Mouse (Mus musculus): ENCODE data around the gene Olfr1022.

The Olfr1022 gene

GRCm38 (mm10) chr2:85868294-85868693, at the start of gene Olfr1022:
Gene Olfr1022, plus strand, starts transcription at chr2:85868594.
- TF ChIP-seq GATA4 (IDR thresholded peaks at IDR 0.05; ENCODE audit: insufficient replicate concordance, low read length) = no peak

- TF ChIP-seq GATA4 (IDR thresholded peaks at IDR 0.05; ENCODE audit: insufficient replicate concordance, low read length) = no peak
These were observed 23.0 kb upstream of the Olfr1022 start, which contains the start of gene Olfr1019 for GRCm38 (mm10) chr2:85845383-85845782. Gene Olfr1019, minus strand, starts transcription at chr2:85845483.

- TF ChIP-seq GATA4 (IDR thresholded peaks at IDR 0.05; ENCODE audit: insufficient replicate concordance, low read length) = no peak
These were observed 21.7 kb upstream of the Olfr1022 start, which contains the start of gene Olfr1020 for GRCm38 (mm10) chr2:85846730-85847129. Gene Olfr1020, plus strand, starts transcription at chr2:85847030.

DNA sequence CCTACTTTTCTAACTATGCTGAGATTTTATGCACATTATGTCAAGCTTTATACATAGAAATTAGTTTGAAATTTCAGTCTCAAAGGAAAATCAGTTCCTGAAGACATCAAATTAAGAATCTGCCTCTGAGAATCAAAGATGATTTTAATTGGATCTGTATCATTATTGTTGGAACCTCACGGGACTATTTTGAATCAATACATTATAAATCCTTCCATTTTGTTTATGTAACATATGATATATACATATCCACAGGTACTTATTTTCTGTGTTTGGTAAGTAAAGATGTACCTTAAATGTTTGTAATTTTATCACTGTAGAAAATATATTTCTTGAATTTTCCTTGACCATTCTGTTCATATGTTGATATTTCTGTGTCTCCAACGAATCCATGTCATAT, 16.9 kb downstream of the Olfr1022 start, which contains the start of gene Olfr1023:
TSS of gene Olfr1023 (plus strand) at position 301 of the 400 bp plus-strand sequence.
- no peak for TF ChIP-seq GATA4 (IDR thresholded peaks at IDR 0.05; ENCODE audit: insufficient replicate concordance, low read length)

DNA sequence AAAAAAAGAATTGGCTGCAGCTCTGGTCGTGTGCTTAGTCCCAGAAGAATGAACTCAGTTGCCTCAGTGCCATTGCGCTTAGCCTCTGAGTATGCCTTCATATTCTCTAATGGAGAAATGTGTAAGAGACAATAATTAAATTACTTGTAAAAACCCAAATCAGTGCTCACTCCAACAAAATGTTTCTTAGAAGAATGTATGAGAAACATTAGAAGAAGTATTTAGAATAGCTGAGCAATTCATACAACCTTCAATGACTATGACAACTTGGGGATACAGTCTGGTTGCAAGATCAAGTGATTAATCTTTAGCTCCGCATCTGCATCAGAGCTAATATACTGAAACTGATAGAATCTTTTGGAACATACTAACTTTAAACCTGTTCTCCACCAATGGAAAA, 36.6 kb downstream of the Olfr1022 start, which contains the start of gene Olfr1024:
TSS of gene Olfr1024 (minus strand) at position 101 of the 400 bp plus-strand sequence.
- no peak for TF ChIP-seq GATA4 (IDR thresholded peaks at IDR 0.05; ENCODE audit: insufficient replicate concordance, low read length)

GRCm38 (mm10) chr2:85913197-85913596, 44.8 kb downstream of the Olfr1022 start:
- TF ChIP-seq GATA4 (IDR thresholded peaks at IDR 0.05; ENCODE audit: insufficient replicate concordance, low read length) = no peak

GRCm38 (mm10) chr2:85914893-85915292, 46.5 kb downstream of the Olfr1022 start, which contains the start of gene Olfr1025-ps1:
Gene Olfr1025-ps1, plus strand, starts transcription at chr2:85915193.
- TF ChIP-seq GATA4 (IDR thresholded peaks at IDR 0.05; ENCODE audit: insufficient replicate concordance, low read length) = no peak
